ENCODE assay signal across 11 mouse cellular contexts in genomic region chr11:49931037-49931625, GRCm38 (mm10). TPM values are rescaled to one million over a fixed set of nuclear protein-coding genes. Genes with fewer than 3 reads are reported as not detected.
DNase-seq lines count a peak whose midpoint lies in the region; ATAC-seq and TF ChIP-seq lines count a peak whose summit lies in the region.
"Had no signal": no experiment of that assay in that cellular context is flagged by ENCODE, and none has a peak within 500 bp of the region (broad histone marks: within the 10 kb centered on the region; RNA-seq: fewer than 3 reads in every experiment).

No protein-coding gene starts in this region.

- H3K4me2 ChIP-seq in intestine, embryonic 16.5 days (ENCODE audit: low read depth, low read length) = no peak overlapping the region
- H3K4me2 ChIP-seq: lung, embryonic 15.5 days had no signal

- H3K4me1 ChIP-seq in cortical plate, adult 2 months (ENCODE audit: control insufficient read depth, insufficient read depth, low read length) = peaks cover 27% of the 10 kb centered on the region
- 0 out of 2 replicates have a peak, but pooled peaks cover 3% of the 10 kb centered on the region for H3K4me1 ChIP-seq in intestine, embryonic 16.5 days (ENCODE audit: control insufficient read depth, insufficient read depth, low read length)

- no peak for TF ChIP-seq CTCF in cortical plate, adult 2 months (IDR thresholded peaks at IDR 0.05; ENCODE audit: extremely low read depth, insufficient read depth, low read length)

- WGBS in intestine, embryonic 16.5 days = 38% methylated on average over 5 of the region's 5 CpGs

- ATAC-seq in intestine, embryonic 16.5 days = no peak

- H3K27me3 ChIP-seq in intestine, embryonic 16.5 days (replicated peaks; ENCODE audit: control insufficient read depth, insufficient read depth, low read length) = no peaks in the 10 kb centered on the region
- H3K27me3 ChIP-seq: lung, embryonic 15.5 days had no signal

- H3K4me3 ChIP-seq in cortical plate, adult 2 months (ENCODE audit: insufficient read depth, low read length) = no peak overlapping the region
- H3K4me3 ChIP-seq in intestine, embryonic 16.5 days (ENCODE audit: low read length) = no peak overlapping the region
- H3K4me3 ChIP-seq: lung, embryonic 15.5 days had no signal

- peak; percentile 5 for DNase-seq in kidney, adult 11 months
- no peak for DNase-seq in kidney, adult 8-10 months
- DNase-seq in adipocyte (ENCODE audit: low spot score) = peak; percentile 2
- DNase-seq in lung, postnatal 14 days = peak; percentile 17
- DNase-seq in natural killer cell, adult 2 months (ENCODE audit: low spot score in 2 of 2) = no peak
- DNase-seq in thymus, postnatal 10 days (ENCODE audit: low spot score in 2 of 2) = no peak
- DNase-seq: cerebellum, postnatal 36 days; thymus, adult 2 months had no signal

- peak overlapping the region; percentile 45 for H3K27ac ChIP-seq in cortical plate, adult 2 months (ENCODE audit: insufficient read depth, low read length)
- H3K27ac ChIP-seq in intestine, embryonic 16.5 days (ENCODE audit: low read length) = no peak overlapping the region
- H3K27ac ChIP-seq: lung, embryonic 15.5 days had no signal

- no peak for TF ChIP-seq POLR2A in cortical plate, adult 2 months (IDR thresholded peaks at IDR 0.05; ENCODE audit: extremely low read depth, insufficient read depth, low read length)

- no peaks in the 10 kb centered on the region for H3K36me3 ChIP-seq in intestine, embryonic 16.5 days (ENCODE audit: control insufficient read depth, insufficient read depth, low read length)
- H3K36me3 ChIP-seq: lung, embryonic 15.5 days had no signal

- no peaks in the 10 kb centered on the region for H3K9me3 ChIP-seq in intestine, embryonic 16.5 days (ENCODE audit: control insufficient read depth, low read length)
- H3K9me3 ChIP-seq: lung, embryonic 15.5 days had no signal

- H3K9ac ChIP-seq in intestine, embryonic 16.5 days (ENCODE audit: low read depth, low read length) = no peak overlapping the region
- H3K9ac ChIP-seq: lung, embryonic 15.5 days had no signal

RNA-seq across cellular contexts. Expression of gene Rasgef1c, which starts 29.5 kb away (rescaled TPM):
- 38.6 and 38.8 TPM in 2 replicates for polyA plus RNA-seq in cortical plate, adult 2 months (2012; rRNA removed)
- polyA plus RNA-seq in intestine, embryonic 16.5 days (2015; fragmentation: Nextera tagmentation; extraction: Ambion mirVana) = 0.26 and 0.28 TPM in 2 replicates

Comparison
In these comparisons a context has a peak if more than half of its experiments do, and no peak if none do; other contexts are left out.
1. DNase-seq: peak in kidney, adult 11 months (single experiment), adipocyte (single experiment) and lung, postnatal 14 days (single experiment); none in kidney, adult 8-10 months (0 of 2), natural killer cell, adult 2 months (0 of 2) and thymus, postnatal 10 days (0 of 2).
2. RNA of gene Rasgef1c, which starts 29.5 kb away (polyA plus RNA-seq): 38.6 to 38.8 TPM in cortical plate, adult 2 months; 0.26 to 0.28 TPM in intestine, embryonic 16.5 days; every median in the first group is over 10 times any median in the second.